Mouse (Mus musculus) liver, embryonic 16.5 days (tissue): ENCODE data around the gene Padi3. TPM values are rescaled to one million over a fixed set of nuclear protein-coding genes. Genes with fewer than 3 reads are reported as not detected.

Experiments
- ATAC-seq: fragments of 200-750 bp; cut with Nextera tagmentation; 2 replicates; pipeline ENCODE4 v1.8.0; 2017; ENCODE audit warnings: low read depth, mild to moderate bottlenecking, moderate number of reproducible peaks, moderate library complexity
- H3K27ac ChIP-seq: fragments of 300-500 bp; sonication (generic); 2 replicates; pipeline ENCODE4 v1.5.1; 2014; ENCODE audit warnings: mild to moderate bottlenecking, low read length
- H3K27me3 ChIP-seq: fragments of 300-500 bp; sonication (generic); 2 replicates; pipeline ENCODE4 v1.6.1; 2014; ENCODE audit warnings: low read depth, low read length, mixed read lengths; ENCODE audit not compliant: control insufficient read depth, insufficient read depth
- H3K36me3 ChIP-seq: fragments of 300-500 bp; sonication (generic); 2 replicates; pipeline ENCODE4 v1.6.1; 2014; ENCODE audit warnings: mild to moderate bottlenecking; ENCODE audit not compliant: control insufficient read depth, insufficient read depth
- H3K4me1 ChIP-seq: fragments of 300-500 bp; sonication (generic); 2 replicates; pipeline ENCODE4 v1.6.1; 2014; ENCODE audit warnings: low read depth, low read length, mixed read lengths; ENCODE audit not compliant: control insufficient read depth
- H3K4me2 ChIP-seq: fragments of 300-500 bp; sonication (generic); 2 replicates; pipeline ENCODE4 v1.6.1; 2014; ENCODE audit warnings: low read depth, low read length, mixed read lengths
- H3K4me3 ChIP-seq: fragments of 300-500 bp; sonication (generic); 2 replicates; pipeline ENCODE4 v1.5.1; 2014; ENCODE audit warnings: low read depth, mild to moderate bottlenecking, low read length
- H3K9ac ChIP-seq: fragments of 300-500 bp; sonication (generic); 2 replicates; pipeline ENCODE4 v1.6.1; 2014; ENCODE audit warnings: low read depth, low read length
- H3K9me3 ChIP-seq: fragments of 300-500 bp; sonication (generic); replicated peaks from 2 replicates; pipeline ENCODE4 v1.6.1; 2016; ENCODE audit warnings: low read length; ENCODE audit not compliant: control insufficient read depth
- WGBS: fragments of 180-500 bp; shearing (Covaris S2); extraction: QIAGEN DNeasy Blood & Tissue Kit; methylation state at CpG from one replicate; pipeline ENCODE4 v1.1.7; 2014; ENCODE audit not compliant: insufficient replicate concordance; 5-methylcytosine and 5-hydroxymethylcytosine counted together
- polyA plus RNA-seq: library from polyadenylated mRNA; unstranded; fragments of >200 nt; fragmentation: Nextera tagmentation; extraction: Ambion mirVana; gene quantifications from 2 replicates; pipeline ENCODE4 v1.2.1, GENCODE M21; 2015

The Padi3 gene
- polyA plus RNA-seq, 1 experiment from 2014 or later = 0.11 TPM

DNA sequence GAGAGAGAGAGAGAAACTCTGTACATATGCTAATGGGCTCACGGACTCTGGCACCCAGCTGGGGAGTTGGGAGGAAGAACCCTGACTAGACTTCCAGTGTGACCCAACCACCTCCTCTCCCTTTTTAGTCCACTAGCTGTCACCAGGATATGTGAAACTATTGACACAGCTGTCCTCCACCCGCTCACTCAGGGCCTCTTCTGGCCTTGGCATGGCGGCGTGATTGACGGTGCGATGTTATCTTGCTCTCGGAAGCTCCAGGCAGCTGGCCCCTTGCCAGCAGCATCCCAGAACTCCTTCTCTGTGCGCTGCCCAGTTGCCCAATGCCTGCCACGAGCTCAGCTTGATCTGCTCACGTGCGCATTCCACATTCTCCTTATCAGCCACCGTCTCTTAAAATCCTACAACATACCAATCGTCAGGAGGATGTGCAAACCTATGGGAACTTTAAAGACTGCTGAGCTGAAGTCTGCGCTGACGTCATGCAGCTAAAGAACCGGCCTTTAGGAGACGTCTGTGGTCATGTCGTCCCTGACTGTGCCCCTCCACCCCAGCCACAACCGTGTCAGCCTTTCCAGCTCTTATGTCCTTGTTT, 30.5 kb downstream of the Padi3 start:
- no peak overlapping the region for H3K27ac ChIP-seq
- H3K27me3 ChIP-seq = no peaks in the 10 kb centered on the region
- ATAC-seq = peak; percentile 71
- H3K9ac ChIP-seq = no peak overlapping the region
- H3K4me3 ChIP-seq = no peak overlapping the region
- no peaks in the 10 kb centered on the region; the same call in 1 of the 2 replicates for H3K4me1 ChIP-seq
- H3K4me2 ChIP-seq = no peak overlapping the region
- no peaks in the 10 kb centered on the region; the same call in 1 of the 2 replicates for H3K9me3 ChIP-seq
- whole genome bisulfite sequencing = 42% methylated on average over 19 of the region's 19 CpGs
- no peaks in the 10 kb centered on the region for H3K36me3 ChIP-seq

- Histone ChIP-seq H3K36me3 (no peaks in the 10 kb centered on the region), H3K4me2 (no peak overlapping the region)
- ATAC-seq = no peak
Observed at GRCm38 (mm10) chr4:140776623-140777022, 33.8 kb downstream of the Padi3 start.

GRCm38 (mm10) chr4:140775876-140776275, 34.6 kb downstream of the Padi3 start:
- Histone ChIP-seq H3K9me3 (no peaks in the 10 kb centered on the region), H3K4me3 (no peak overlapping the region), H3K36me3 (no peaks in the 10 kb centered on the region), H3K27ac (no peak overlapping the region), H3K4me2 (no peak overlapping the region), H3K9ac (no peak overlapping the region), H3K27me3 (no peaks in the 10 kb centered on the region), H3K4me1 (peaks cover 3% of the 10 kb centered on the region)
- ATAC-seq = no peak
- 70% methylated on average over 10 of the region's 10 CpGs for WGBS

More at GRCm38 (mm10) chr4:140776623-140777022, 33.8 kb downstream of the Padi3 start:
- no peaks in the 10 kb centered on the region for H3K27me3 ChIP-seq
- H3K4me3 ChIP-seq = no peak overlapping the region
- H3K4me1 ChIP-seq = no peaks in the 10 kb centered on the region; the same call in 1 of the 2 replicates
- H3K9ac ChIP-seq = no peak overlapping the region
- 58% methylated on average over 13 of the region's 13 CpGs for WGBS
- no peaks in the 10 kb centered on the region for H3K9me3 ChIP-seq
- H3K27ac ChIP-seq = no peak overlapping the region

DNA sequence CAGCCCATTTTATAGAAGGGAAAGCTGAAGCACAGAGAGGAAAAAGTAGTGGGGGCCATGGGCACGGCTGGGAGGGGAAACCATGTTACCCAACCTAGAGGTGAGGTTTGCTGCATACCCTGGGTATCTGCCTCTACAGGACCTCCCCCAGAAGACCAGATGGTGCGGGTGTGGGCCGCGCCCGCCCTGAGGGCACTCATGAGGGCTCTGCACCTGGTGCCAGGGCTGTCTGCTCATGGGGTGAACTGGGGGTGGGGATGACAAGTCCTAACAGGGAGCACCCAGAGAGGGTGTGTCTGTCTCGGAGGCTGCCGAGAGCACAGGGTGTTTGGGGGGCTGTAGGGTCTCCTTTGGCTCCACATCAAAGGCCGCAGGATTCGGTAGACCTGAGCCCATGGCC, 35.6 kb downstream of the Padi3 start:
- ATAC-seq = no peak
- Histone ChIP-seq H3K4me3 (no peak overlapping the region), H3K9ac (no peak overlapping the region), H3K4me2 (no peak overlapping the region), H3K4me1 (peaks cover 3% of the 10 kb centered on the region), H3K9me3 (no peaks in the 10 kb centered on the region), H3K27ac (no peak overlapping the region), H3K36me3 (no peaks in the 10 kb centered on the region), H3K27me3 (no peaks in the 10 kb centered on the region)
- whole genome bisulfite sequencing = 71% methylated on average over 9 of the region's 9 CpGs

- Histone ChIP-seq H3K27me3 (no peaks in the 10 kb centered on the region), H3K4me1 (peaks cover 4% of the 10 kb centered on the region), H3K4me2 (no peak within 1 kb of the TSS), H3K27ac (no peak within 1 kb of the TSS), H3K4me3 (no peak within 1 kb of the TSS), H3K9ac (no peak within 1 kb of the TSS), H3K36me3 (no peaks in the 10 kb centered on the region), H3K9me3 (no peaks in the 10 kb centered on the region)
- 65% methylated on average over 21 of the region's 21 CpGs for WGBS
- ATAC-seq = no peak
Observed at GRCm38 (mm10) chr4:140774025-140774800, 36.2 kb downstream of the Padi3 start, which contains the start of gene Padi4. Padi4 (minus strand) TSS chr4:140774236.

- H3K27me3 ChIP-seq = no peaks in the 10 kb centered on the region
- no peak overlapping the region for H3K4me2 ChIP-seq
- WGBS = 11% methylated on average over 4 of the region's 4 CpGs
- H3K9me3 ChIP-seq = no peaks in the 10 kb centered on the region
- H3K4me1 ChIP-seq = peaks cover 5% of the 10 kb centered on the region
- no peak for ATAC-seq
- peak overlapping the region; percentile 24; the same call in 1 of the 2 replicates for H3K27ac ChIP-seq
- H3K9ac ChIP-seq = no peak overlapping the region
- H3K4me3 ChIP-seq = no peak overlapping the region
- H3K36me3 ChIP-seq = no peaks in the 10 kb centered on the region
Observed at GRCm38 (mm10) chr4:140771091-140771490, 39.4 kb downstream of the Padi3 start.

DNA sequence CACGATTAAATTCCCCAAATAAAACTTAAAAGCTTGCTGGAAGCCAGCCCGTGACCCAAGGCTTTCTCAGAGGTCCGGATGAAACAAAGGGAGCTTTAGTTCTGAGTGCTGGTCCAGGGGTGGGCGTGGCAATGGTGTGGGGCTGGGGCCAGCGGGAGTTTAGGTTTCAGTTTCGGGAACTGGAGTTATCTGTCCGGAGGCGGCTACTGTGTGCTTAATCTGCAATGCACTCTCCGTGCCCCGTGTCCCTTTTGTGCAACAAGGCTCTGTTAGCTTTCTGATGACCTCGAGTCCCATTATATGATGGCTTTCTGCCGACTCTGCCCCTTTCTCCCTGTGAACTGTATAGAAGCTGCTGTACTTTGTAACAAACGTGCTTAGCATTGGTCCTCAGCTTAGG, 40.0 kb downstream of the Padi3 start:
- peak; percentile 74 for ATAC-seq
- Histone ChIP-seq H3K4me1 (peaks cover 5% of the 10 kb centered on the region), H3K9me3 (no peaks in the 10 kb centered on the region), H3K36me3 (no peaks in the 10 kb centered on the region), H3K9ac (0 out of 2 replicates have a peak overlapping the region, but pooled peaks have one; percentile 16), H3K27me3 (no peaks in the 10 kb centered on the region), H3K4me2 (peak overlapping the region; percentile 51), H3K27ac (peak overlapping the region; percentile 74), H3K4me3 (peak overlapping the region; percentile 31)
- WGBS = 6% methylated on average over 13 of the region's 13 CpGs

DNA sequence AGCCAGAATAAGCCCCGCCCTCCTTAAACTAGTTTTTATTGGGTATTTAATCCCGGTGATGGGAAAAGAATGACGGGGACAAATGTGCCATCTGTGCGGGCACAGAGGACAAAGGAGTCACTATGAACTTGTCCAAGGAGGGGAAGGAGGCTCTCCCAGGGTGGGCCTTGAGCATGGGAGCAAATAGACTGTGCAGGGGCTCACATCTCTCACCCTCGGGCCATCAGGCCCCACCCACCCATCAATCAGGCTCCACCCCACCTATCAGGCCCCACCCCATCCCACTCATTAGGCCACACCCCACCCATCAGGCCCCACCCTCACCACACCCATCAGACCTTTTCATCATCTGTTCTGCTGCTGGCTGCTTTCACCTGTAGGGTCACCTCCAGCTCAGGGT, 41.5 kb downstream of the Padi3 start:
- WGBS = 75% methylated on average over 5 of the region's 5 CpGs
- no peak overlapping the region for H3K4me3 ChIP-seq
- H3K9ac ChIP-seq = no peak overlapping the region
- H3K4me1 ChIP-seq = peaks cover 5% of the 10 kb centered on the region
- H3K9me3 ChIP-seq = no peaks in the 10 kb centered on the region
- no peaks in the 10 kb centered on the region for H3K27me3 ChIP-seq
- H3K36me3 ChIP-seq = no peaks in the 10 kb centered on the region
- H3K27ac ChIP-seq = no peak overlapping the region
- ATAC-seq = no peak
- H3K4me2 ChIP-seq = no peak overlapping the region

- 35% methylated on average over 3 of the region's 3 CpGs for WGBS
- ATAC-seq = no peak
- H3K4me1 ChIP-seq = peaks cover 2% of the 10 kb centered on the region
- no peak overlapping the region for H3K4me2 ChIP-seq
- no peak overlapping the region for H3K9ac ChIP-seq
- no peak overlapping the region for H3K4me3 ChIP-seq
- H3K27me3 ChIP-seq = no peaks in the 10 kb centered on the region
- no peak overlapping the region for H3K27ac ChIP-seq
- no peaks in the 10 kb centered on the region for H3K36me3 ChIP-seq
- H3K9me3 ChIP-seq = no peaks in the 10 kb centered on the region
Observed at GRCm38 (mm10) chr4:140765936-140766335, 44.5 kb downstream of the Padi3 start.
